Mouse (Mus musculus): ENCODE results near the gene Nradd. TPM values are rescaled to one million over a fixed set of nuclear protein-coding genes. Genes with fewer than 3 reads are reported as not detected.

Nradd gene
- polyA plus RNA-seq, 1 experiment, result 3.7 TPM

GRCm38 (mm10) chr9:110625350-110625908 is 1.2 kb upstream of the Nradd start:
- Histone ChIP-seq H3K4me1 (ENCODE audit: control insufficient read depth, insufficient read depth, insufficient read length, low read length) (peaks cover 4% of the 10 kb centered on the region), H3K27ac (ENCODE audit: insufficient read depth, low read depth, low read length) (no peak overlapping the region), H3K27me3 (ENCODE audit: control insufficient read depth, insufficient read depth, low read length) (no peaks in the 10 kb centered on the region), H3K36me3 (ENCODE audit: control insufficient read depth, insufficient read depth, low read length) (peaks cover 32% of the 10 kb centered on the region), H3K4me3 (ENCODE audit: low read depth, low read length) (peak overlapping the region; percentile 68)
- TF ChIP-seq POLR2A (IDR thresholded peaks at IDR 0.05; ENCODE audit: low read depth, low read length) (no peak), CTCF (IDR thresholded peaks at IDR 0.05; ENCODE audit: extremely low read depth, insufficient read length, insufficient replicate concordance, low read depth, low read length) (no peak)
- 83% methylated on average over 11 of the region's 11 CpGs for WGBS

GRCm38 (mm10) chr9:110623416-110624195 is 646 bp downstream of the Nradd start:
- peaks cover 24% of the 10 kb centered on the region for H3K36me3 ChIP-seq (ENCODE audit: control insufficient read depth, insufficient read depth, low read length)
- peaks cover 4% of the 10 kb centered on the region for H3K4me1 ChIP-seq (ENCODE audit: control insufficient read depth, insufficient read depth, insufficient read length, low read length)
- peak overlapping the region; percentile 25; the same call in 1 of the 2 replicates for H3K27ac ChIP-seq (ENCODE audit: insufficient read depth, low read depth, low read length)
- 54% methylated on average over 8 of the region's 8 CpGs for WGBS
- no peak for TF ChIP-seq POLR2A (IDR thresholded peaks at IDR 0.05; ENCODE audit: low read depth, low read length)
- TF ChIP-seq CTCF (IDR thresholded peaks at IDR 0.05; ENCODE audit: extremely low read depth, insufficient read length, insufficient replicate concordance, low read depth, low read length), result no peak
- peak overlapping the region; percentile 68 for H3K4me3 ChIP-seq (ENCODE audit: low read depth, low read length)
- H3K27me3 ChIP-seq (ENCODE audit: control insufficient read depth, insufficient read depth, low read length), result no peaks in the 10 kb centered on the region

GRCm38 (mm10) chr9:110622621-110623219 is 1.5 kb downstream of the Nradd start:
- H3K27ac ChIP-seq (ENCODE audit: insufficient read depth, low read depth, low read length), result no peak overlapping the region
- peaks cover 21% of the 10 kb centered on the region for H3K36me3 ChIP-seq (ENCODE audit: control insufficient read depth, insufficient read depth, low read length)
- peaks cover 4% of the 10 kb centered on the region for H3K4me1 ChIP-seq (ENCODE audit: control insufficient read depth, insufficient read depth, insufficient read length, low read length)
- H3K27me3 ChIP-seq (ENCODE audit: control insufficient read depth, insufficient read depth, low read length), result no peaks in the 10 kb centered on the region
- H3K4me3 ChIP-seq (ENCODE audit: low read depth, low read length), result no peak overlapping the region
- 63% methylated on average over 12 of the region's 12 CpGs for WGBS
- TF ChIP-seq POLR2A (IDR thresholded peaks at IDR 0.05; ENCODE audit: low read depth, low read length) (no peak), CTCF (IDR thresholded peaks at IDR 0.05; ENCODE audit: extremely low read depth, insufficient read length, insufficient replicate concordance, low read depth, low read length) (no peak)

GRCm38 (mm10) chr9:110620685-110621084 is 3.6 kb downstream of the Nradd start:
- H3K4me1 ChIP-seq (ENCODE audit: control insufficient read depth, insufficient read depth, insufficient read length, low read length), result peaks cover 4% of the 10 kb centered on the region
- H3K27ac ChIP-seq (ENCODE audit: insufficient read depth, low read depth, low read length), result no peak overlapping the region
- H3K27me3 ChIP-seq (ENCODE audit: control insufficient read depth, insufficient read depth, low read length), result no peaks in the 10 kb centered on the region
- H3K4me3 ChIP-seq (ENCODE audit: low read depth, low read length), result no peak overlapping the region
- H3K36me3 ChIP-seq (ENCODE audit: control insufficient read depth, insufficient read depth, low read length), result peaks cover 27% of the 10 kb centered on the region
- TF ChIP-seq CTCF (IDR thresholded peaks at IDR 0.05; ENCODE audit: extremely low read depth, insufficient read length, insufficient replicate concordance, low read depth, low read length) (no peak), POLR2A (IDR thresholded peaks at IDR 0.05; ENCODE audit: low read depth, low read length) (no peak)
- WGBS, result 96% methylated on average over 7 of the region's 7 CpGs

- H3K36me3 ChIP-seq (ENCODE audit: control insufficient read depth, insufficient read depth, low read length), result peaks cover 32% of the 10 kb centered on the region
- no peak overlapping the region for H3K27ac ChIP-seq (ENCODE audit: insufficient read depth, low read depth, low read length)
- H3K4me1 ChIP-seq (ENCODE audit: control insufficient read depth, insufficient read depth, insufficient read length, low read length), result peaks cover 3% of the 10 kb centered on the region
- 76% methylated on average over 7 of the region's 7 CpGs for WGBS
- no peaks in the 10 kb centered on the region for H3K27me3 ChIP-seq (ENCODE audit: control insufficient read depth, insufficient read depth, low read length)
- TF ChIP-seq CTCF (IDR thresholded peaks at IDR 0.05; ENCODE audit: extremely low read depth, insufficient read length, insufficient replicate concordance, low read depth, low read length) (no peak), POLR2A (IDR thresholded peaks at IDR 0.05; ENCODE audit: low read depth, low read length) (no peak)
- no peak overlapping the region for H3K4me3 ChIP-seq (ENCODE audit: low read depth, low read length)
These were observed 4.1 kb downstream of the Nradd start for GRCm38 (mm10) chr9:110620180-110620579.

- Histone ChIP-seq H3K27me3 (ENCODE audit: control insufficient read depth, insufficient read depth, low read length) (no peaks in the 10 kb centered on the region), H3K4me1 (ENCODE audit: control insufficient read depth, insufficient read depth, insufficient read length, low read length) (no peaks in the 10 kb centered on the region), H3K4me3 (ENCODE audit: low read depth, low read length) (no peak overlapping the region), H3K36me3 (ENCODE audit: control insufficient read depth, insufficient read depth, low read length) (peaks cover 49% of the 10 kb centered on the region), H3K27ac (ENCODE audit: insufficient read depth, low read depth, low read length) (no peak overlapping the region)
- TF ChIP-seq POLR2A (IDR thresholded peaks at IDR 0.05; ENCODE audit: low read depth, low read length), result no peak
- no peak for TF ChIP-seq CTCF (IDR thresholded peaks at IDR 0.05; ENCODE audit: extremely low read depth, insufficient read length, insufficient replicate concordance, low read depth, low read length)
- WGBS, result 80% methylated on average over 3 of the region's 3 CpGs
These were observed 7.2 kb downstream of the Nradd start for GRCm38 (mm10) chr9:110617081-110617480.

- no peaks in the 10 kb centered on the region for H3K27me3 ChIP-seq (ENCODE audit: control insufficient read depth, insufficient read depth, low read length)
- no peak for TF ChIP-seq POLR2A (IDR thresholded peaks at IDR 0.05; ENCODE audit: low read depth, low read length)
- no peak for TF ChIP-seq CTCF (IDR thresholded peaks at IDR 0.05; ENCODE audit: extremely low read depth, insufficient read length, insufficient replicate concordance, low read depth, low read length)
- H3K36me3 ChIP-seq (ENCODE audit: control insufficient read depth, insufficient read depth, low read length), result peaks cover 47% of the 10 kb centered on the region
- H3K27ac ChIP-seq (ENCODE audit: insufficient read depth, low read depth, low read length), result no peak overlapping the region
- H3K4me3 ChIP-seq (ENCODE audit: low read depth, low read length), result no peak overlapping the region
- H3K4me1 ChIP-seq (ENCODE audit: control insufficient read depth, insufficient read depth, insufficient read length, low read length), result no peaks in the 10 kb centered on the region
- WGBS, result 86% methylated on average over 3 of the region's 3 CpGs
These were observed 12.8 kb downstream of the Nradd start for GRCm38 (mm10) chr9:110611471-110611870.

Measured in small intestine, adult 2 months (tissue).